Mouse (Mus musculus) cerebellum, adult 2 months (tissue): ENCODE data around the gene Itprid1.

Experiments used
- CTCF ChIP-seq: fragments of 200-500 bp; IDR thresholded peaks from 2 replicates; pipeline ENCODE4 v1.5.1; 2011; ENCODE audit warnings: low read depth, mild to moderate bottlenecking, control low read depth, low read length, moderate library complexity, borderline replicate concordance; ENCODE audit not compliant: insufficient read depth
- POLR2A ChIP-seq: fragments of 200-500 bp; IDR thresholded peaks from 2 replicates; pipeline ENCODE4 v1.6.1; 2011; ENCODE audit warnings: low read length, control low read depth, borderline replicate concordance; ENCODE audit not compliant: insufficient read depth

DNA sequence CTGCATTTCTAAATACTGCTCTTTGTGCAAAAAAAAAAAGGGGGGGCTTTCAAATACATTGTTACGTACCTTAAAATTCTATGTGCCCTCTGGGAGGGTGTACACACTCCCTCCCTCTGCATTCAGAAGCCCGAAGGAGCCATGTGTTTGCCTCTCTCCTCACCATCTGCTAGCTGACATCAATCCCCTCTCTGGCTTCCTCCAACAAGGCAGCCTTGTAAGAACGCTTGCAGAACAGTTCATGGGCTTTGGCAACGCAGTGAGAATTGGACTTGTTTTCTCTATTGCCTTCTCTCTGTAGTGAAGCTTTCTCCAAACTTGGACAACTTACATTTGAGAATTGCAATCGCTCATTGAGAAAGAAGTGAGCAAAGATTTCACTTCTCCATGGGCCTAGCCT lies 175.7 kb downstream of the Itprid1 start:
- no peak for TF ChIP-seq CTCF
- TF ChIP-seq POLR2A = no peak
